Mouse (Mus musculus): ENCODE data around the gene Fam78b.

GRCm38 (mm10) chr1:167059550-167060285 lies 58.5 kb downstream of the Fam78b start:
- TF ChIP-seq ZC3H11A (IDR thresholded peaks at IDR 0.05; ENCODE audit: borderline replicate concordance, low read depth, low read length) (no peak), HCFC1 (IDR thresholded peaks at IDR 0.05; ENCODE audit: borderline replicate concordance, insufficient read depth, low read length) (no peak), CHD2 (IDR thresholded peaks at IDR 0.05; ENCODE audit: low read depth, low read length) (no peak), MAFK (IDR thresholded peaks at IDR 0.05; ENCODE audit: insufficient read depth, low read depth, low read length) (no peak)
